Comparison of ENCODE assay signal across 10 mouse cellular contexts in genomic region chr11:117129473-117129872, GRCm38 (mm10). TPM values are rescaled to one million over a fixed set of nuclear protein-coding genes. Genes with fewer than 3 reads are reported as not detected.
DNase-seq lines count a peak whose midpoint lies in the region; ATAC-seq lines count a peak whose summit lies in the region.
"Had no signal": no experiment of that assay in that cellular context is flagged by ENCODE, and none has a peak within 500 bp of the region (broad histone marks: within the 10 kb centered on the region; RNA-seq: fewer than 3 reads in every experiment).

No protein-coding gene starts in this region.

- H3K4me1 ChIP-seq in forebrain, embryonic 16.5 days (replicated peaks; ENCODE audit: control insufficient read depth, insufficient read depth, low read length) = peaks cover 27% of the 10 kb centered on the region
- peaks cover 47% of the 10 kb centered on the region for H3K4me1 ChIP-seq in forebrain, embryonic 12.5 days
- peaks cover 17% of the 10 kb centered on the region for H3K4me1 ChIP-seq in limb, embryonic 11.5 days (ENCODE audit: control insufficient read depth, insufficient read depth, low read length)
- H3K4me1 ChIP-seq in liver, embryonic 11.5 days (replicated peaks; ENCODE audit: control insufficient read depth, insufficient read depth, low read length) = peaks cover 30% of the 10 kb centered on the region

- H3K27me3 ChIP-seq in forebrain, embryonic 16.5 days (replicated peaks; ENCODE audit: control insufficient read depth, insufficient read depth, low read length) = no peaks in the 10 kb centered on the region
- no peaks in the 10 kb centered on the region for H3K27me3 ChIP-seq in forebrain, embryonic 12.5 days
- H3K27me3 ChIP-seq in limb, embryonic 11.5 days (ENCODE audit: control insufficient read depth, insufficient read depth, low read length) = no peaks in the 10 kb centered on the region
- no peaks in the 10 kb centered on the region for H3K27me3 ChIP-seq in liver, embryonic 11.5 days (replicated peaks; ENCODE audit: control insufficient read depth, insufficient read depth, low read length)
- H3K27me3 ChIP-seq: megakaryocyte, embryonic 14.5 days had no signal

- H3K9me3 ChIP-seq in forebrain, embryonic 16.5 days (ENCODE audit: control insufficient read depth, low read length) = no peaks in the 10 kb centered on the region
- no peaks in the 10 kb centered on the region for H3K9me3 ChIP-seq in forebrain, embryonic 12.5 days
- no peaks in the 10 kb centered on the region for H3K9me3 ChIP-seq in limb, embryonic 11.5 days (ENCODE audit: control insufficient read depth, low read length)
- no peaks in the 10 kb centered on the region for H3K9me3 ChIP-seq in liver, embryonic 11.5 days (ENCODE audit: control insufficient read depth, low read length)
- H3K9me3 ChIP-seq: megakaryocyte, embryonic 14.5 days had no signal

- intact Hi-C loops in left cerebral cortex, postnatal 4 days (cut with DNase I) = no loop called here

- H3K4me3 ChIP-seq in forebrain, embryonic 16.5 days (replicated peaks; ENCODE audit: low read length) = no peak overlapping the region
- no peak overlapping the region for H3K4me3 ChIP-seq in forebrain, embryonic 12.5 days (replicated peaks)
- no peak overlapping the region for H3K4me3 ChIP-seq in limb, embryonic 11.5 days (ENCODE audit: low read depth, low read length)
- no peak overlapping the region for H3K4me3 ChIP-seq in liver, embryonic 11.5 days (ENCODE audit: low read depth, low read length)
- H3K4me3 ChIP-seq: megakaryocyte, embryonic 14.5 days had no signal

- WGBS in forebrain, embryonic 16.5 days = 54% methylated on average over 11 of the region's 11 CpGs
- WGBS in forebrain, embryonic 12.5 days = 49% methylated on average over 11 of the region's 11 CpGs
- 51% methylated on average over 11 of the region's 11 CpGs for WGBS in limb, embryonic 11.5 days
- 59% methylated on average over 11 of the region's 11 CpGs for WGBS in liver, embryonic 11.5 days

- H3K9ac ChIP-seq in forebrain, embryonic 16.5 days (replicated peaks; ENCODE audit: low read depth, low read length) = no peak overlapping the region
- no peak overlapping the region for H3K9ac ChIP-seq in forebrain, embryonic 12.5 days
- H3K9ac ChIP-seq in limb, embryonic 11.5 days (ENCODE audit: low read length) = peak overlapping the region; percentile 12; the same call in 1 of the 2 replicates
- H3K9ac ChIP-seq in liver, embryonic 11.5 days (ENCODE audit: low read depth, low read length) = no peak overlapping the region

- no peaks in the 10 kb centered on the region for H3K36me3 ChIP-seq in forebrain, embryonic 16.5 days (ENCODE audit: control insufficient read depth, insufficient read depth)
- H3K36me3 ChIP-seq in forebrain, embryonic 12.5 days (replicated peaks) = no peaks in the 10 kb centered on the region; the same call in none of the 2 replicates
- H3K36me3 ChIP-seq in limb, embryonic 11.5 days (ENCODE audit: control insufficient read depth, insufficient read depth, low read length) = no peaks in the 10 kb centered on the region
- H3K36me3 ChIP-seq in liver, embryonic 11.5 days (ENCODE audit: control insufficient read depth, insufficient read depth, low read length) = no peaks in the 10 kb centered on the region

- peak; percentile 92 for DNase-seq in left cerebral cortex, postnatal 4 days
- no peak for DNase-seq in left cerebral cortex, adult 18-20 months (ENCODE audit: low spot score in 2 of 2)
- DNase-seq in cerebellum, postnatal 14 days = peak; percentile 75 to 82
- DNase-seq in limb, embryonic 11.5 days (ENCODE audit: low spot score) = no peak
- no peak for DNase-seq in T-cell, adult 2 months (ENCODE audit: low spot score)
- no peak for DNase-seq in liver, embryonic 11.5 days (ENCODE audit: low spot score)
- DNase-seq: adrenal gland, postnatal 36 days had no signal

- ATAC-seq in forebrain, embryonic 16.5 days = peak; percentile 23; the same call in 1 of the 2 replicates
- no peak for ATAC-seq in forebrain, embryonic 12.5 days (ENCODE audit: low FRiP score)
- no peak for ATAC-seq in limb, embryonic 11.5 days (ENCODE audit: insufficient number of reproducible peaks, low FRiP score, low TSS enrichment, low read depth)
- no peak for ATAC-seq in liver, embryonic 11.5 days (replicated peaks; ENCODE audit: low FRiP score)

- H3K27ac ChIP-seq in forebrain, embryonic 16.5 days (ENCODE audit: low read length) = no peak overlapping the region
- no peak overlapping the region for H3K27ac ChIP-seq in forebrain, embryonic 12.5 days
- H3K27ac ChIP-seq in limb, embryonic 11.5 days (replicated peaks; ENCODE audit: low read depth, low read length) = 0 out of 2 replicates have a peak overlapping the region, but pooled peaks have one; percentile 21
- H3K27ac ChIP-seq in liver, embryonic 11.5 days (ENCODE audit: low read depth, low read length) = no peak overlapping the region

- no peak overlapping the region for H3K4me2 ChIP-seq in forebrain, embryonic 16.5 days (ENCODE audit: low read length)
- no peak overlapping the region for H3K4me2 ChIP-seq in forebrain, embryonic 12.5 days
- H3K4me2 ChIP-seq in limb, embryonic 11.5 days (ENCODE audit: low read depth, severe bottlenecking) = no peak overlapping the region
- H3K4me2 ChIP-seq in liver, embryonic 11.5 days = no peak overlapping the region

RNA-seq across cellular contexts. Expression of gene Sec14l1, which starts 14.5 kb away (rescaled TPM):
- 76.9 and 83.7 TPM in 2 replicates for polyA plus RNA-seq in forebrain, embryonic 16.5 days (2015; fragmentation: Nextera tagmentation; extraction: Ambion mirVana)
- 67.2 and 67.6 TPM in 2 replicates for polyA plus RNA-seq in forebrain, embryonic 12.5 days (2016; fragmentation: Nextera tagmentation; extraction: Ambion mirVana)
- total RNA-seq in left cerebral cortex, postnatal 4 days (2021) = 100 to 1,000 TPM; 127 to 130 TPM
- 100 to 1,000 TPM; 203 to 219 TPM for total RNA-seq in left cerebral cortex, adult 18-20 months (2021)
- 28.1 and 29.7 TPM in 2 replicates for polyA plus RNA-seq in limb, embryonic 11.5 days (2014; fragmentation: Nextera tagmentation; extraction: Ambion mirVana)
- 20.9 and 22.8 TPM in 2 replicates for polyA plus RNA-seq in liver, embryonic 11.5 days (2014; fragmentation: Nextera tagmentation; extraction: Ambion mirVana)

Comparison
In these comparisons a context has a peak if more than half of its experiments do, and no peak if none do; other contexts are left out.
1. DNase-seq: peak in left cerebral cortex, postnatal 4 days (single experiment) and cerebellum, postnatal 14 days (2 of 2); none in left cerebral cortex, adult 18-20 months (0 of 2), limb, embryonic 11.5 days (single experiment), T-cell, adult 2 months (single experiment) and liver, embryonic 11.5 days (single experiment).